Comparison of ENCODE assay signal across 23 mouse cellular contexts in genomic region chr10:126806881-126807280, GRCm38 (mm10).
"Had no signal": no experiment of that assay in that cellular context is flagged by ENCODE, and none has a peak within 500 bp of the region (broad histone marks: within the 10 kb centered on the region; RNA-seq: fewer than 3 reads in every experiment).

No protein-coding gene starts in this region.

- DNase-seq: kidney, adult 18-20 months; kidney, adult 9 months; kidney, postnatal 25 days; layer of hippocampus, postnatal 36 days; left cerebral cortex, postnatal 4 days; liver, postnatal 0 days; lung, embryonic 14.5 days; midbrain, embryonic 14.5 days; right cerebral cortex, adult 18-20 months; right cerebral cortex, postnatal 25 days; thymus, adult 2 months; thymus, postnatal 14 days had no signal

- H3K4me1 ChIP-seq: limb, embryonic 12.5 days; neural tube, embryonic 12.5 days had no signal

- H3K9me3 ChIP-seq: limb, embryonic 15.5 days; neural tube, embryonic 12.5 days; neural tube, embryonic 15.5 days had no signal

- H3K9ac ChIP-seq: limb, embryonic 12.5 days; limb, embryonic 15.5 days; liver, embryonic 14.5 days; liver, postnatal 0 days; lung, embryonic 14.5 days; neural tube, embryonic 12.5 days; neural tube, embryonic 15.5 days had no signal

- H3K4me3 ChIP-seq: limb, embryonic 12.5 days; limb, embryonic 15.5 days; megakaryocyte, embryonic 14.5 days; neural tube, embryonic 12.5 days; neural tube, embryonic 15.5 days had no signal

- H3K27ac ChIP-seq: limb, embryonic 12.5 days; limb, embryonic 15.5 days; liver, embryonic 14.5 days; macrophage; neural tube, embryonic 12.5 days; neural tube, embryonic 15.5 days had no signal

- H3K27me3 ChIP-seq: limb, embryonic 12.5 days; limb, embryonic 15.5 days; neural tube, embryonic 12.5 days; neural tube, embryonic 15.5 days had no signal

- H3K4me2 ChIP-seq: limb, embryonic 12.5 days; limb, embryonic 15.5 days; liver, embryonic 11.5 days; lung, embryonic 14.5 days; midbrain, embryonic 11.5 days; neural tube, embryonic 12.5 days; neural tube, embryonic 15.5 days had no signal

- ATAC-seq: intestine, embryonic 16.5 days; liver, postnatal 0 days; lung, postnatal 0 days had no signal

- H3K36me3 ChIP-seq: limb, embryonic 12.5 days; limb, embryonic 15.5 days; neural tube, embryonic 12.5 days; neural tube, embryonic 15.5 days had no signal
